Mouse (Mus musculus): ENCODE data around the gene Olfr1305. TPM values are rescaled to one million over a fixed set of nuclear protein-coding genes. Genes with fewer than 3 reads are reported as not detected.

Olfr1305 gene
- not detected in 2 replicates for polyA plus RNA-seq (2012; rRNA removed)

DNA sequence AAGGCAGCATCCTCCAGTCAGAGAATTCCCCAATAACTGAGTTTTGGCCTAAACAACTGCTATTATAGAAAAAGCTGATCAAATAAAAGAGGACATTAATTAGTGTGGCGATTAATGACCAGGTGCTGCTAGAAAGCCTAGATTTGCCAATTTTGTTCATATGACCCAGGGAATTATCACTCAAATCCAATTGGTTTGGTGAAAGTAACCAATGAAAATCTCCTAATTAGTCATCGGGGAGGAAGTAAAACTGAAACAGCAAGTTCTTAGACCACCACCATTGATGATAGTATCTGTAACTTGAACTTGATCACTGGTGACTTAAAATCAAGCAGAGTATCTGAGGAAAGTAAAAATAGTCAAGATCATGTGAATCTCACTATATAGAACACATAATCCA lies at the start of gene Olfr1305:
Gene Olfr1305 (minus strand): TSS at position 101 of the 400 bp plus-strand sequence.

DNA sequence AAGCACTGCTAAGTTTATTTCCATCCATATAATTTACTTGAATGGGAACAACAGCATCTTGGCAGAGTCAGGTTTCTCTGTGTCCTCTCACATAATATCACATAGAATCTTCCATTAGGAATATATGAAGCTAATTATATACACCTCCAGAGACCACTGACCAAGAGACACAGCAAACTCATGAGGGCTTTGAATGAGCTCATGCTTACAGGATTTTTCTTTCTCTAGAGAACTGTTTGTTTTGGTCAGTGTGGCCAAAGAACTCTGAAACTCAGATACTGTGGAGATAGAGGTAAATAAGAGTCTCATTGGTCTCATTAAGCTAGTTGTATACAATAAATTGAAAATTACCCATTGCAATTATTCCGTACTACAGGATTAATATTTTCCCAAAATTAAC lies 39.2 kb upstream of the Olfr1305 start, which contains the start of gene Olfr1306:
Gene Olfr1306 (minus strand): TSS at position 101 of the 400 bp plus-strand sequence.

DNA sequence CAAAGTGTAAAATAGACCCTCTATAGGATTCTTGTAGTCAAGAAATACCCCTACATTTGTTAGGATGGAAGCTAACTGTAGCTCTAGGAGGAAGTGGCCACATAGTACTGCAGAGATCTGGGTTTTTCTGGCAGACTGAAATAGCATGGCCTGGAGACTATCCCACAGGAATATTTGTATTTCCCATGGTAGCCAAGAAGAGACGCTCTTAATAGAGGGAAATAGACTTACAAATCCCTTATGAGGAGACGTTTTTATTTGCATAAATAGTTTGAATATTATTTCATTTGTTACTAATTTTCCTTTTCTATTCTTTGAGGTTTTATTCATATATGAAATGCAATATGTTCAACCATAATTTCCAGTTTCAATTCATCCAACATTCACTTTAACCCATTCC lies 56.7 kb downstream of the Olfr1305 start, which contains the start of gene Olfr1303:
Gene Olfr1303 (minus strand): TSS at position 101 of the 400 bp plus-strand sequence.

Other genes starting within 250 kb of the Olfr1305 start
- gene Olfr1298, start 227.9 kb downstream of the Olfr1305 start, polyA plus RNA-seq (2012; rRNA removed) = not detected in 2 replicates
- gene Olfr1299, start 215.7 kb downstream of the Olfr1305 start, polyA plus RNA-seq (2012; rRNA removed) = not detected in 2 replicates
- not detected in 2 replicates for gene Olfr1301, start 126.1 kb downstream of the Olfr1305 start, polyA plus RNA-seq (2012; rRNA removed)
- gene Olfr1302, start 99.7 kb downstream of the Olfr1305 start, polyA plus RNA-seq (2012; rRNA removed) = not detected in 2 replicates
- not detected in 2 replicates for gene Olfr1303, start 56.8 kb downstream of the Olfr1305 start, polyA plus RNA-seq (2012; rRNA removed)
- gene Olfr1306, start 39.1 kb upstream of the Olfr1305 start, polyA plus RNA-seq (2012; rRNA removed) = not detected in 2 replicates
- gene Olfr1307, start 72.3 kb upstream of the Olfr1305 start, polyA plus RNA-seq (2012; rRNA removed) = under 0.01 TPM in 1 of 2 replicates, not detected in the other
- not detected in 2 replicates for gene Olfr1308, start 87.8 kb upstream of the Olfr1305 start, polyA plus RNA-seq (2012; rRNA removed)
- not detected in 2 replicates for gene Olfr1309, start 113.1 kb upstream of the Olfr1305 start, polyA plus RNA-seq (2012; rRNA removed)
- gene Olfr1310, start 135.6 kb upstream of the Olfr1305 start, polyA plus RNA-seq (2012; rRNA removed) = not detected in 2 replicates
- not detected in 2 replicates for gene Olfr1311, start 147.3 kb upstream of the Olfr1305 start, polyA plus RNA-seq (2012; rRNA removed)
- gene Olfr1312, start 173.1 kb upstream of the Olfr1305 start, polyA plus RNA-seq (2012; rRNA removed) = not detected in 2 replicates
- gene Olfr1313, start 200.7 kb upstream of the Olfr1305 start, polyA plus RNA-seq (2012; rRNA removed) = not detected in 2 replicates
- not detected in 2 replicates for gene Olfr1314, start 219.6 kb upstream of the Olfr1305 start, polyA plus RNA-seq (2012; rRNA removed)
- gene Olfr1315-ps1, start 238.3 kb upstream of the Olfr1305 start, polyA plus RNA-seq (2012; rRNA removed) = not detected in 2 replicates

Measured in central nervous system, embryonic 11.5 days (tissue).